Comparison of ENCODE assay signal across 11 mouse cellular contexts in genomic region chr10:58231088-58231487, GRCm38 (mm10). TPM values are rescaled to one million over a fixed set of nuclear protein-coding genes. Genes with fewer than 3 reads are reported as not detected.
DNase-seq lines count a peak whose midpoint lies in the region; ATAC-seq and TF ChIP-seq lines count a peak whose summit lies in the region.
"Not testable (repeated sequence)": the region's sequence is repeated elsewhere in the genome, so short reads cannot be mapped to it uniquely, and the experiment has no call there.
"Had no signal": no experiment of that assay in that cellular context is flagged by ENCODE, and none has a peak within 500 bp of the region (broad histone marks: within the 10 kb centered on the region; RNA-seq: fewer than 3 reads in every experiment).

No protein-coding gene starts in this region.

- H3K4me3 ChIP-seq in forebrain, embryonic 12.5 days (replicated peaks); heart, embryonic 10.5 days; hindbrain, postnatal 0 days (ENCODE audit: low read length); limb, embryonic 12.5 days (replicated peaks): not testable (repeated sequence)

- H3K4me1 ChIP-seq in forebrain, embryonic 12.5 days; heart, embryonic 10.5 days; hindbrain, postnatal 0 days (ENCODE audit: insufficient read depth, low read length); limb, embryonic 12.5 days (replicated peaks): not testable (repeated sequence)

- not testable (repeated sequence) for H3K36me3 ChIP-seq in forebrain, embryonic 12.5 days (replicated peaks); heart, embryonic 10.5 days; hindbrain, postnatal 0 days (ENCODE audit: insufficient read depth, low read length); limb, embryonic 12.5 days

- DNase-seq in adrenal gland, adult (ENCODE audit: inconsistent age in 2 of 2, low spot score in 1 of 2), result peak; percentile 44 to 71
- DNase-seq in heart, embryonic 10.5 days (ENCODE audit: low spot score), result peak; percentile 89
- DNase-seq in hindbrain, postnatal 0 days (ENCODE audit: low spot score), result not testable (repeated sequence)
- peak; percentile 59 to 62 for DNase-seq in lung, postnatal 4 days
- DNase-seq in ovary, adult 18-20 months (ENCODE audit: low spot score), result peak; percentile 62
- peak; percentile 60 to 66 for DNase-seq in thymus, postnatal 10 days (ENCODE audit: low spot score in 2 of 2)

- 84% methylated on average over 5 of the region's 7 CpGs for WGBS in forebrain, embryonic 12.5 days
- WGBS in heart, embryonic 10.5 days, result 71% methylated on average over 5 of the region's 7 CpGs
- 87% methylated on average over 5 of the region's 7 CpGs for WGBS in hindbrain, postnatal 0 days
- WGBS in limb, embryonic 12.5 days, result 80% methylated on average over 5 of the region's 7 CpGs

- H3K9me3 ChIP-seq in forebrain, embryonic 12.5 days, result peaks cover 19% of the 10 kb centered on the region
- peaks cover 20% of the 10 kb centered on the region for H3K9me3 ChIP-seq in heart, embryonic 10.5 days
- peaks cover 13% of the 10 kb centered on the region for H3K9me3 ChIP-seq in hindbrain, postnatal 0 days (ENCODE audit: low read length)
- peaks cover 26% of the 10 kb centered on the region for H3K9me3 ChIP-seq in limb, embryonic 12.5 days

- not testable (repeated sequence) for H3K4me2 ChIP-seq in forebrain, embryonic 12.5 days; hindbrain, postnatal 0 days (ENCODE audit: low read depth, low read length); limb, embryonic 12.5 days

- not testable (repeated sequence) for H3K27me3 ChIP-seq in forebrain, embryonic 12.5 days; heart, embryonic 10.5 days (ENCODE audit: insufficient read depth, poor library complexity, severe bottlenecking); hindbrain, postnatal 0 days (ENCODE audit: insufficient read depth, low read length); limb, embryonic 12.5 days

- TF ChIP-seq CTCF in hindbrain, postnatal 0 days (IDR thresholded peaks at IDR 0.05; ENCODE audit: low read depth), result not testable (repeated sequence)

- ATAC-seq in forebrain, embryonic 12.5 days (ENCODE audit: low FRiP score), result peak; percentile 47
- ATAC-seq in hindbrain, postnatal 0 days, result peak; percentile 45
- ATAC-seq in limb, embryonic 12.5 days (ENCODE audit: insufficient number of reproducible peaks, insufficient read depth, low FRiP score, low TSS enrichment, low read depth), result peak; percentile 34

- not testable (repeated sequence) for H3K9ac ChIP-seq in forebrain, embryonic 12.5 days; hindbrain, postnatal 0 days (replicated peaks; ENCODE audit: low read length); limb, embryonic 12.5 days (replicated peaks)

- H3K27ac ChIP-seq in forebrain, embryonic 12.5 days; heart, embryonic 10.5 days; hindbrain, postnatal 0 days; limb, embryonic 12.5 days: not testable (repeated sequence)

RNA-seq across cellular contexts. Expression of gene Duxf3, which starts 1.4 kb away (rescaled TPM):
- not detected in 2 replicates for polyA plus RNA-seq in forebrain, embryonic 12.5 days (2016; fragmentation: Nextera tagmentation; extraction: Ambion mirVana)
- polyA plus RNA-seq in heart, embryonic 10.5 days (2016; fragmentation: Nextera tagmentation; extraction: Ambion mirVana), result not detected in 2 replicates
- total RNA-seq in hindbrain, postnatal 0 days (2014; rRNA removed), result 0.83 TPM in 1 of 2 replicates, not detected in the other
- not detected in 2 replicates for polyA plus RNA-seq in hindbrain, postnatal 0 days (2015; fragmentation: Nextera tagmentation; extraction: Ambion mirVana)
- polyA plus RNA-seq in limb, embryonic 12.5 days (2016; fragmentation: Nextera tagmentation; extraction: Ambion mirVana), result not detected in 2 replicates
- total RNA-seq: heart, adult 18-20 months; left cerebral cortex, postnatal 14 days had no signal
- polyA plus RNA-seq: large intestine, adult 2 months had no signal

RNA-seq across cellular contexts. Expression of gene Gm4981, which starts 5.4 kb away (rescaled TPM):
- polyA plus RNA-seq in forebrain, embryonic 12.5 days (2016; fragmentation: Nextera tagmentation; extraction: Ambion mirVana), result not detected in 2 replicates
- 0.06 TPM in 1 of 2 replicates, not detected in the other for polyA plus RNA-seq in heart, embryonic 10.5 days (2016; fragmentation: Nextera tagmentation; extraction: Ambion mirVana)
- total RNA-seq in hindbrain, postnatal 0 days (2014; rRNA removed), result not detected in 2 replicates
- not detected in 2 replicates for polyA plus RNA-seq in hindbrain, postnatal 0 days (2015; fragmentation: Nextera tagmentation; extraction: Ambion mirVana)
- polyA plus RNA-seq in limb, embryonic 12.5 days (2016; fragmentation: Nextera tagmentation; extraction: Ambion mirVana), result not detected in 2 replicates
- total RNA-seq: heart, adult 18-20 months; left cerebral cortex, postnatal 14 days had no signal
- polyA plus RNA-seq: large intestine, adult 2 months had no signal

RNA-seq across cellular contexts. Expression of gene AW822073, which starts 6.4 kb away (rescaled TPM):
- polyA plus RNA-seq in forebrain, embryonic 12.5 days (2016; fragmentation: Nextera tagmentation; extraction: Ambion mirVana), result not detected in 2 replicates
- not detected in 2 replicates for polyA plus RNA-seq in heart, embryonic 10.5 days (2016; fragmentation: Nextera tagmentation; extraction: Ambion mirVana)
- not detected in 2 replicates for total RNA-seq in hindbrain, postnatal 0 days (2014; rRNA removed)
- not detected in 2 replicates for polyA plus RNA-seq in hindbrain, postnatal 0 days (2015; fragmentation: Nextera tagmentation; extraction: Ambion mirVana)
- polyA plus RNA-seq in limb, embryonic 12.5 days (2016; fragmentation: Nextera tagmentation; extraction: Ambion mirVana), result not detected in 2 replicates
- total RNA-seq: heart, adult 18-20 months; left cerebral cortex, postnatal 14 days had no signal
- polyA plus RNA-seq: large intestine, adult 2 months had no signal

RNA-seq across cellular contexts. Expression of gene Gcc2, which starts 24.2 kb away (rescaled TPM):
- 61.5 and 62.7 TPM in 2 replicates for polyA plus RNA-seq in forebrain, embryonic 12.5 days (2016; fragmentation: Nextera tagmentation; extraction: Ambion mirVana)
- polyA plus RNA-seq in heart, embryonic 10.5 days (2016; fragmentation: Nextera tagmentation; extraction: Ambion mirVana), result 43.3 and 44.6 TPM in 2 replicates
- total RNA-seq in hindbrain, postnatal 0 days (2014; rRNA removed), result 29.9 and 32.0 TPM in 2 replicates
- 109 and 113 TPM in 2 replicates for polyA plus RNA-seq in hindbrain, postnatal 0 days (2015; fragmentation: Nextera tagmentation; extraction: Ambion mirVana)
- polyA plus RNA-seq in limb, embryonic 12.5 days (2016; fragmentation: Nextera tagmentation; extraction: Ambion mirVana), result 62.5 and 71.3 TPM in 2 replicates
